9 mouse cellular contexts compared by ENCODE assay signal in the genomic region with DNA sequence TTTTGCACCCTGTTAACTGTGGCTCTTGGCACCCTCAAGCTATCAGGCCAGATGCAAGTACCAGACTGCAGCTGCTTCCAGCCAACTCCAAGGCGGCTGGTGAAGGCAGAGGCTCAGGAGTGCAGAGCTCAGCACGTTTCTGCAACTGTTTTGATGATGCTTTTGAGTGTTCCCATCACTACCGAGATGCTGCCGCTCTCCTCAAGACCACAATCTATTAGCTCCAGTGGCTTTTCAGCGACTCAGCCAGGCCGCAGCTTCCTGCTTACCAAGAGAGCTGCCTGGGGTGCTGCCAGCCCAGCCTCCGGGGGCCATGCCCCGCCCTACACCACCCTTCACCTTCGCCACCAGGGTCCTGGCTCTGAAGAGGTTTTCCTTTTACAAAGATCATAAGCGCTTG.
DNase-seq lines count a peak whose midpoint lies in the region; ATAC-seq and TF ChIP-seq lines count a peak whose summit lies in the region.
"Had no signal": no experiment of that assay in that cellular context is flagged by ENCODE, and none has a peak within 500 bp of the region (broad histone marks: within the 10 kb centered on the region; RNA-seq: fewer than 3 reads in every experiment).

No protein-coding gene starts in this region.

- H3K4me1 ChIP-seq in heart, adult 2 months (ENCODE audit: control insufficient read depth, insufficient read depth, low read length): peaks cover 2% of the 10 kb centered on the region
- H3K4me1 ChIP-seq in heart, embryonic 11.5 days (ENCODE audit: control insufficient read depth, insufficient read depth, low read length): peaks cover 2% of the 10 kb centered on the region; the same call in 1 of the 2 replicates

- no peaks in the 10 kb centered on the region for H3K79me3 ChIP-seq in C2C12 (ENCODE audit: low read depth)

- TF ChIP-seq CTCF in heart, adult 2 months (IDR thresholded peaks at IDR 0.05): 0 out of 2 replicates have a peak, but pooled peaks have one; percentile 12
- TF ChIP-seq CTCF in C2C12 (IDR thresholded peaks at IDR 0.05; ENCODE audit: control insufficient read depth, insufficient read depth, insufficient read length): no peak

- H3ac ChIP-seq in C2C12 (ENCODE audit: control insufficient read depth, insufficient read length, low read depth): no peak overlapping the region

- no peak for TF ChIP-seq POLR2A in heart, adult 2 months (IDR thresholded peaks at IDR 0.05; ENCODE audit: insufficient read depth, low read depth, low read length)

- no peak overlapping the region; the same call in 1 of the 2 replicates for H3K4me2 ChIP-seq in heart, embryonic 11.5 days

- H3K4me3 ChIP-seq in heart, adult 2 months: no peak overlapping the region
- no peak overlapping the region for H3K4me3 ChIP-seq in heart, embryonic 11.5 days (ENCODE audit: low read depth, low read length)
- H3K4me3 ChIP-seq in C2C12 (ENCODE audit: insufficient read depth, poor library complexity, severe bottlenecking): no peak overlapping the region
- H3K4me3 ChIP-seq: erythroblast, embryonic 14.5 days had no signal

- H3K79me2 ChIP-seq in heart, adult 2 months (replicated peaks; ENCODE audit: control insufficient read depth, insufficient read depth, low read length): no peaks in the 10 kb centered on the region
- no peaks in the 10 kb centered on the region for H3K79me2 ChIP-seq in C2C12 (ENCODE audit: control insufficient read depth, insufficient read depth)

- H3K36me3 ChIP-seq in heart, adult 2 months (ENCODE audit: control insufficient read depth, insufficient read depth, low read length): no peaks in the 10 kb centered on the region
- H3K36me3 ChIP-seq in heart, embryonic 11.5 days (ENCODE audit: control insufficient read depth, insufficient read depth, low read length): no peaks in the 10 kb centered on the region
- H3K36me3 ChIP-seq in C2C12 (ENCODE audit: control insufficient read depth, insufficient read depth): no peaks in the 10 kb centered on the region

- no peak overlapping the region for H3K9ac ChIP-seq in heart, adult 2 months (ENCODE audit: low read depth, low read length)
- H3K9ac ChIP-seq in heart, embryonic 11.5 days (ENCODE audit: low read depth, low read length): no peak overlapping the region

- TF ChIP-seq EP300 in heart, adult 2 months (IDR thresholded peaks at IDR 0.05; ENCODE audit: insufficient read depth, low read depth, low read length): no peak

- no peak for ATAC-seq in heart, embryonic 11.5 days (replicated peaks; ENCODE audit: insufficient number of reproducible peaks, low FRiP score, low TSS enrichment)
- peak; percentile 97 for ATAC-seq in megakaryocyte progenitor cell, adult 5-6 weeks (replicated peaks; ENCODE audit: poor library complexity)

- DNase-seq in heart, adult 2 months: peak; percentile 31 to 48
- peak; percentile 34 for DNase-seq in c-Kit-positive CD71-negative TER-119-negative erythroid progenitor cells, embryonic 14.5 days (ENCODE audit: low read depth)
- no peak for DNase-seq in cerebellum, postnatal 36 days
- DNase-seq in layer of hippocampus, adult 18-20 months (ENCODE audit: low spot score in 2 of 2): no peak
- no peak for DNase-seq in retina, postnatal 1 day

- WGBS in heart, adult 2 months: 23% methylated on average over 10 of the region's 10 CpGs
- 28% methylated on average over 10 of the region's 10 CpGs for WGBS in heart, embryonic 11.5 days (ENCODE audit: insufficient replicate concordance)

- no peaks in the 10 kb centered on the region for H3K27me3 ChIP-seq in heart, adult 2 months (ENCODE audit: control insufficient read depth, insufficient read depth, low read length)
- no peaks in the 10 kb centered on the region for H3K27me3 ChIP-seq in heart, embryonic 11.5 days (ENCODE audit: control insufficient read depth, insufficient read depth, low read length)
- H3K27me3 ChIP-seq in C2C12 (ENCODE audit: control insufficient read depth, insufficient read depth, insufficient read length): no peaks in the 10 kb centered on the region

- intact Hi-C loops in heart, adult 2 months (cut with DNase I): no loop called here

- no peak overlapping the region for H3K27ac ChIP-seq in heart, adult 2 months
- H3K27ac ChIP-seq in heart, embryonic 11.5 days (ENCODE audit: low read depth, low read length): no peak overlapping the region

- H3K9me3 ChIP-seq in heart, embryonic 11.5 days (replicated peaks; ENCODE audit: control insufficient read depth, low read length): no peaks in the 10 kb centered on the region

TF ChIP-seq in C2C12, 6 proteins besides CTCF, POLR2A, EP300 and RAD21:
- TF ChIP-seq MYOD1 (IDR thresholded peaks at IDR 0.05; ENCODE audit: control insufficient read depth, insufficient read length, low read depth): peak; percentile 5
- TF ChIP-seq CEBPB (IDR thresholded peaks at IDR 0.05; ENCODE audit: low read depth): no peak

Comparison
In these comparisons a context has a peak if more than half of its experiments do, and no peak if none do; other contexts are left out.
1. DNase-seq: peak in heart, adult 2 months (2 of 2) and c-Kit-positive CD71-negative TER-119-negative erythroid progenitor cells, embryonic 14.5 days (single experiment); none in cerebellum, postnatal 36 days (0 of 2), layer of hippocampus, adult 18-20 months (0 of 2) and retina, postnatal 1 day (single experiment).